Comparison of ENCODE assay signal across 24 mouse cellular contexts in the genomic region with DNA sequence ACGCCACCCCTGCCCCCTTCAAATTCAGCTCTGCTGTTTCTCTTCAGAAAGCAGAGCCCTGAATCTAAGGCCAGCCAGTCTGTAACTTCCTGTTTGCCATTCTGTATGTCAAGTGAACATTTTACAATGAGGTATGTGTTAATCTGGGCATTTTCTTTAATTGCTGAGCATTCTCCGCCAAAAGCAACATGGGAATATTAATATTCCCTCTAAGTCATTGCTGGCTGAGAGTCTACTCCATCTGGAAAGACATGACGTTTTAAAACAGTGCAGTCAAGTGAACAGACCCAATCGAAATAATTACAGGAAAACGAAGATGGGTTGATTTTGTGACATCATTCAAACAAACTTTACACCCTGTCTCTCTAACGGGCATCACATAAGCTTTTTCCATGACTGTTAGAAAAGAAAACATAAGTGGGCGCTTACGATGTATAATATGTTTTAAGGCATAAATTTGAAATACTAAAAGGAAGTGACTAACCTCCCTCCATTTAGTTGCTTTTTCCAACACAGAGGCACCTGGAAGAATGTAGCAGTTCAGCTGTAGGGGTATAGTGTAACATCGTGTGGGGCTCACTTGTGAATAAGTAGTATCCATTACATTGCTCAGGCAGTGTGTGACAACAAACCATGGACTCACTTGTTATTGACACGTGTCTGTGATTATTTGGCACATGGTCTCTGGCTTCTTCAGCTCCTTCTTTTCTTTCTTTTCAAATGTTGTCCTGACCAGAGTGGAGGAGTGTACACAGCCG. TPM values are rescaled to one million over a fixed set of nuclear protein-coding genes. Genes with fewer than 3 reads are reported as not detected.
"Had no signal": no experiment of that assay in that cellular context is flagged by ENCODE, and none has a peak within 500 bp of the region (broad histone marks: within the 10 kb centered on the region; RNA-seq: fewer than 3 reads in every experiment).

No protein-coding gene starts in this region.

- H3K27me3 ChIP-seq: liver, embryonic 12.5 days; megakaryocyte, embryonic 14.5 days; midbrain, embryonic 15.5 days; neural tube, embryonic 12.5 days had no signal

- ATAC-seq: liver, embryonic 12.5 days; midbrain, embryonic 15.5 days had no signal

- H3K9ac ChIP-seq: liver, embryonic 12.5 days; lung, embryonic 14.5 days; midbrain, embryonic 15.5 days; neural tube, embryonic 12.5 days had no signal

- H3K27ac ChIP-seq: kidney, postnatal 0 days; layer of hippocampus, adult 2 months; left cerebral cortex, adult 2 months; liver, embryonic 12.5 days; macrophage; midbrain, embryonic 15.5 days; neural tube, embryonic 12.5 days had no signal

- H3K4me2 ChIP-seq: liver, embryonic 12.5 days; lung, embryonic 14.5 days; midbrain, embryonic 11.5 days; midbrain, embryonic 15.5 days; neural tube, embryonic 12.5 days had no signal

- H3K4me3 ChIP-seq: layer of hippocampus, adult 2 months; left cerebral cortex, adult 2 months; liver, embryonic 12.5 days; megakaryocyte, embryonic 14.5 days; midbrain, embryonic 15.5 days; neural tube, embryonic 12.5 days had no signal

- H3K36me3 ChIP-seq: liver, embryonic 12.5 days had no signal

- H3K4me1 ChIP-seq: liver, embryonic 12.5 days; megakaryocyte, embryonic 14.5 days; midbrain, embryonic 15.5 days; neural tube, embryonic 12.5 days had no signal

- DNase-seq: kidney, adult 11 months; kidney, adult 9 months; kidney, postnatal 36 days; lung, embryonic 14.5 days; lung, postnatal 14 days; retina, postnatal 1 day; thymus, postnatal 4 days had no signal

- H3K9me3 ChIP-seq: liver, embryonic 12.5 days; megakaryocyte, embryonic 14.5 days; midbrain, embryonic 15.5 days; neural tube, embryonic 12.5 days had no signal

RNA-seq across cellular contexts. Expression of a gene that starts 26.8 kb away (rescaled TPM):
- total RNA-seq: layer of hippocampus, adult 2 months; layer of hippocampus, postnatal 25 days; left cerebral cortex, adult 2 months; left cerebral cortex, postnatal 14 days; monocyte, adult 5-6 weeks; neutrophil, adult 5-6 weeks had no signal
- polyA plus RNA-seq: kidney, postnatal 0 days; limb, embryonic 11.5 days; liver, embryonic 12.5 days; liver, embryonic 16.5 days; lung, embryonic 14.5 days; macrophage; midbrain, embryonic 11.5 days; midbrain, embryonic 15.5 days; neural tube, embryonic 12.5 days; spleen, adult 2 months; stomach, embryonic 16.5 days had no signal
